Mouse (Mus musculus): ENCODE results near the gene Rps8. TPM values are rescaled to one million over a fixed set of nuclear protein-coding genes. Genes with fewer than 3 reads are reported as not detected.

The Rps8 gene
- polyA plus RNA-seq (2015; fragmentation: Illumina TruSeq; extraction: RNeasy Lipid Tissue Mini Kit (QIAGEN cat#74804); ENCODE audit: low read depth, low replicate concordance) = 859 TPM

DNA sequence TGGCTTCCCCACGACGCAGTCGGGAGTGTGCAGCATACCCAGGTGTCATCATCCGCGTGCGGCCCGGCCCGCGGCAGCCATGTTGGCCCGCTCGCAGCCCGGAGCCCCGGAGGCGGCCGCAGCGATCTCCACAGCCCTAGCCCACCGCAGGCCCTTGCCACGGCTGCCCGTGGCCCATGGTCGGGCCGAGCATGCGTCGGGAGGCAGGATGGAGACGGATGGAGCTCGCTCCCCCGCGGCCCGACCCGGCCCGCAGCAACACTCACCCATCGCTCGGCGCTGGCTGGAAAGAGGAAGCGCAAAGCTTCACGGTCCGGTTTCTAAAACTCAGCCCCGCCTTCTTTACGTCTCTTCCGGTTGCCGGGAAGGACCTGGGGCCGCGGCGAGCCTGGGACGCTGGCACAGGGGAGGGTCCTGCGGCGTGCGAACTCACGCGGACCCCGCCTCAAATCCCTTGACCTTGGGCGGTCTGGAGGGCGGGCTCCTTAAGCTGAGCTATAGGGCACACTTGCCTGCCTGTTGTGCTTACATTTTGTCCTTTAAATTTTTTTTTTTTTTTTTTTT is at the start of gene Rps8:
Gene Rps8 (minus strand): TSS at position 452 of the 564 bp plus-strand sequence.

DNA sequence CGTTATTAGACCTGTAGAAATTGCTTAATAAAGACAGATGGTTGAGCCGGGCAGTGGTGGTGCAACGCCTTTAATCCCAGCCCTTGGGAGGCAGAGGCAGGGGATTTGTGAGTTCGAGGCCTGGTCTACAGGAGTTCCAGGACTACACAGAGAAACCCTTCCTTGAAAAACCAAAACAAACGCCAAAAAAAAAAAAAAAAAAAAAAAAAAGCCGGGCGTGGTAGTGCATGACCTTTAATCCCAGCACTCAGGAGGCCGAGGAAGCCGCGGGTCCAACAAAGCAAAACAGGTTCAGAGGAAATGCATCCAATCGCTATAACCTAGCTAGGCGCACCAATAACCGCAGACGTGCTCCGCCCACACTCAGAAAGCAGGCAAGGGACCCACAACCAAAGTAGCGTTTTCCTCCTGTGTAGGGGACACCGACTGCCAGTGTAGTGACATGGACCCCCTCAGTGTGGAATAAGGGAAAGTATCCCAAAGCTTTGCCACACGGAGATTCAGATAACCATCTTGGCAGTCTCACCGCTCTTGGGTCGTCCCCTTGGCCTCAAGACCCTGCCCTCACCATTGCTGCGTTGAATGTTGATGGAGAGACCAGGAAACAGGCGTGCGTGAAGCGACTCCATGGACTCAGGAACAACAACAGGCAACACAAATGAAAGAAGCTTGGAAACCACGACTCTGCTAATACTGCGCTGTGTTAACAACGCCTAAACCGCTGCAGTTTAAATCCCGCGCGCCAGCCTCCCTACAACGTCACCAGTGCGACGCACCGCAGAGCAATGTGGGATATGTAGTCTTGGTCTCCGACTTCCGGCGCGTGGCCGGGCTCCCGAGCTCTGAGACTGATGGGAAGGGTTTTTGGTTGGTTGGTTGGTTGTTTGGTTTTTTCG is 26.1 kb upstream of the Rps8 start, which contains the start of gene Kif2c:
Gene Kif2c (minus strand): TSS at position 777 of the 896 bp plus-strand sequence.

GRCm38 (mm10) chr4:117133817-117134600 is 22.0 kb downstream of the Rps8 start, which contains the start of gene Plk3:
Gene Plk3 (minus strand): TSS chr4:117133963.

DNA sequence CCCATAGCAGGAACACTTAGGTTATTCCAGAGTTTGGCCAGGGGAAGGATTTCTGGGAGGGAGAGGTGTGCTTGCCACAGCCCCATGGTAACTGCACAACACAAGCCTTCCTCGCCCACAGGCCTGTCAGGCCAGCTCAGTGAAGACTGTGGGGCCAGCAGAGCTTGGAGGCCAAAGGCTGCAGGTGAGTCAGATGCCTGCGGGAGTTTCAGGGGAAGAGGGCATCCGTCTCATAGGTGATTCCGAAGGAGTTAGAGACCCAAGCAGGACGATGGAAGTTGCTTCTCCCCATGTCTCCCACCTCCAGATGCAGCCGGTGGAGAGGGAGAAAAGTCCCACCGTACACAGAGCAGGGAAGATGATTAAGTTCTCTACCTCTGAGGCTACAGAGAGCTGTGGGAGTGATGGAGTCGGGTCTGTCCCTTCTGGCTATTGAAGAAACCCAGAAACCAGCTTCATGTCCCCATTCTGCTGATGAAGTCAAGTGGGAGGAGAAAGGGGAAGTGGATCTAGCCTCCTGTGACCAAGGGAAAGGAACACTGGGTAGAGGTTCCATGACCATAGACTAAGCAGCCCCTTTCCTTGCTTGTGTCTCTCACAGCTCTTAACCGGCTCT is 29.3 kb downstream of the Rps8 start, which contains the start of gene Tctex1d4:
Gene Tctex1d4 (plus strand): TSS at position 120 of the 616 bp plus-strand sequence.

DNA sequence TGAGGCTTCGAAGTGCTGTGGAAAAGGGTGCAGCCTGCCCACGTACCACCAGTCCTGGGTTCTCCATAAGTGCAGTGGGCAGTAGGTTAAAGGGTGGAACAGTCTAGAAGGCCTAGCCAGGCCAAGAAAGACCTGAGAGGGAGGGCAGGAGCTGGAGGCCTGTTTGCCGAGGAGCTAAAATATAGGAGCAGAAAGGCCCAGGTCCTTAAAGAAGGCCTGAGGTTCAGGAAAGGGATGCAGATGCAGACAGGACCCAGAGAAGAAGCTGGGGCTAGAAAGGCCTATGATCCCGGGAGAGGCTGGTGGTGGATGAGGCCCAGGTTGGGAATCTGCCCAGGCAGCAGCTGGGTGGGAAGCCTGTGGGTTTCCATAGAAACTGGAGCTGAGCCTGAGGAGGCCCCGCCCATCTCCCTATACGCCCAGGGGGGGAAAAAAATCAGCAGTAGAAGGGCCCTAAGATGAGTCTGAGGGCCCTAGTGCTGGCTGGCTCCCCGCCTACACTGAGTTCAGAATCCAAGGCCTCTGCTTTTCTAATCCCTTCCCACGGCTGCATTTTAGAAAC is 30.6 kb downstream of the Rps8 start, which contains the start of gene Btbd19:
Gene Btbd19 (minus strand): TSS at position 378 of the 562 bp plus-strand sequence.

Other genes starting within 250 kb of the Rps8 start
- gene Urod, start 161.8 kb downstream of the Rps8 start, polyA plus RNA-seq (2015; fragmentation: Illumina TruSeq; extraction: RNeasy Lipid Tissue Mini Kit (QIAGEN cat#74804); ENCODE audit: low read depth, low replicate concordance) = 91.6 TPM
- gene Hectd3, start 160.9 kb downstream of the Rps8 start, polyA plus RNA-seq (2015; fragmentation: Illumina TruSeq; extraction: RNeasy Lipid Tissue Mini Kit (QIAGEN cat#74804); ENCODE audit: low read depth, low replicate concordance) = 32.8 TPM
- 20.6 TPM for gene Eif2b3, start 136.8 kb downstream of the Rps8 start, polyA plus RNA-seq (2015; fragmentation: Illumina TruSeq; extraction: RNeasy Lipid Tissue Mini Kit (QIAGEN cat#74804); ENCODE audit: low read depth, low replicate concordance)
- gene Ptch2, start 60.2 kb downstream of the Rps8 start, polyA plus RNA-seq (2015; fragmentation: Illumina TruSeq; extraction: RNeasy Lipid Tissue Mini Kit (QIAGEN cat#74804); ENCODE audit: low read depth, low replicate concordance) = 0.61 TPM
- 14.5 TPM for gene Btbd19, start 30.5 kb downstream of the Rps8 start, polyA plus RNA-seq (2015; fragmentation: Illumina TruSeq; extraction: RNeasy Lipid Tissue Mini Kit (QIAGEN cat#74804); ENCODE audit: low read depth, low replicate concordance)
- gene Tctex1d4, start 29.4 kb downstream of the Rps8 start, polyA plus RNA-seq (2015; fragmentation: Illumina TruSeq; extraction: RNeasy Lipid Tissue Mini Kit (QIAGEN cat#74804); ENCODE audit: low read depth, low replicate concordance) = 1.4 TPM
- 11.0 TPM for gene Plk3, start 22.3 kb downstream of the Rps8 start, polyA plus RNA-seq (2015; fragmentation: Illumina TruSeq; extraction: RNeasy Lipid Tissue Mini Kit (QIAGEN cat#74804); ENCODE audit: low read depth, low replicate concordance)
- gene Kif2c, start 26.4 kb upstream of the Rps8 start, polyA plus RNA-seq (2015; fragmentation: Illumina TruSeq; extraction: RNeasy Lipid Tissue Mini Kit (QIAGEN cat#74804); ENCODE audit: low read depth, low replicate concordance) = 0.30 TPM
- 6.9 TPM for gene Tmem53, start 95.7 kb upstream of the Rps8 start, polyA plus RNA-seq (2015; fragmentation: Illumina TruSeq; extraction: RNeasy Lipid Tissue Mini Kit (QIAGEN cat#74804); ENCODE audit: low read depth, low replicate concordance)
- 0.76 TPM for gene Armh1, start 95.9 kb upstream of the Rps8 start, polyA plus RNA-seq (2015; fragmentation: Illumina TruSeq; extraction: RNeasy Lipid Tissue Mini Kit (QIAGEN cat#74804); ENCODE audit: low read depth, low replicate concordance)